Mouse (Mus musculus): ENCODE results near the gene Ltbp1.

The Ltbp1 gene

GRCm38 (mm10) chr17:75245085-75245484, 239.7 kb downstream of the Ltbp1 start:
- DNase-seq: no peak

DNA sequence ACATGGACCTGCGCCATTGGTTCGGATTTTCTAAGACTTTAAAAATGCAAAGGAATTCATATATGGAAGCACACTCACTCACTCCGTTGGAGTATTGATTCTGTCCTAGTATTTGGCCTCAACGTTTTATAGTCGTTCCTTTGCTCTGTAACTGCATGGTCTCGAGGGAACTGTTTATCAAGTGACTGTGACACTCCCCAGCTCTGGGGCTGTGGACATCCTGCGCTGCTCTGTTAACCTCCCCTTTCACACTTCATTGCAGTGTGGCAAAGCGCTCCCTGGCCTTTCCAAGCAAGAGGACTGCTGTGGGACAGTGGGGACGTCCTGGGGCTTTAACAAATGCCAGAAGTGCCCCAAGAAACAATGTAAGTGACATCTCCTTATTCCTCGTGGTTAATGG, 243.3 kb downstream of the Ltbp1 start:
- DNase-seq: no peak

GRCm38 (mm10) chr17:75250571-75250970, 245.2 kb downstream of the Ltbp1 start:
- no peak for DNase-seq

DNA sequence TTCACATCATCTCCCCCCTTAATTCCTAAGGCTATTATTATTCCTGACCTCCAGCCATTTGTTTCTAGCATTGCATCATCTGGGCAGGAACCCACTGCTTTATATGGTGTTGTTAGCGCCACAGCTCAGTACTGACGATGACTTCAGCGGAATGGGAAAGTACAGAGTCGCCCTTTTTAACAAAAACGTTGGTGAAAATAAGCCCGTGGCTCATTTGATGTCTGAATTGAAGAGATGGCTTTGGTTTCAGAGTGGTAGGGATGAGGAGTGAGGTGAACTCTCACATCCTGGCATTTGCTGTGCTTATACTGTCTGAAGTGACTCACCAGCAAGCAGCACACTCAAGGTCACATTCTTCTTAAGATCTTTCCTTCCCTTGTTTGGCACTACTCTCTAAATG, 245.7 kb downstream of the Ltbp1 start:
- DNase-seq: no peak

DNA sequence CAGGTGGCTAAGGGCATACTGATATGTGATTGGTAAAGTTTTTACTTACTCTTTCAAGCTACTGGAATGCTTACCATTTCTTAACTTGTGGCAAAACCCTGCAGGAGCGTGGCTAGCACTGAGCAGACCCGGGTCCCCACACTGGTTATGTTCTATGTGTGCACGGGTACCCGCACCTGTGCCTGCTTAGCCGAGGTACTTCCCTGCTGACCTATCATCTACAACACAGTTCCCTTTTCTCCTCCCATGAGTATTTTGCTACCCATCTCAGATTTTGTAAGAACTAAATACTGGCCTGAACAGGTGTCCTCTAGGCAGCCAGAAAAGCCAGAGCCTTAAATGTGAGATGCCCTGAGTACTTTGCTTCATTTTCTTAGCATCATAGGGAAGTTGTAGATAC, 247.2 kb downstream of the Ltbp1 start:
- no peak for DNase-seq

GRCm38 (mm10) chr17:75254909-75255308, 249.5 kb downstream of the Ltbp1 start:
- no peak for DNase-seq

DNA sequence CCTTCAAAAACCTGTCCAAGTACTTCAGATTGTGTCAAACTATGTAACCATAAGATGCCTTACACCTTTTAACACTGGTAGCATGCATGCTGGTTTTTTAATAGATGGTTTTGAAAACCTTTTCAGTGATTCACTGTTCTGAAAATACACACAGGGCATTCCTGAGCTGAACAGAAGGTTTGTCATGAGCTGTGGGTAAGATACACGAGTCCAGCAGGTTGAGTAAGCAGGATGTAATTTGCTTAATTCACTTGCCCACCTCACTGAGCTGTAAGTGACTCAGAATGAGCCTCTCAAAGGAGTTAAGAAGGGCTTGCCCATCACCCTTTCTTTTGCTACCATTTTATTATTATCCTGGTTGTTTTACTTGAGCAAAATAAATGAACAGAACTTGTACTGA, 250.6 kb downstream of the Ltbp1 start:
- DNase-seq: no peak

DNA sequence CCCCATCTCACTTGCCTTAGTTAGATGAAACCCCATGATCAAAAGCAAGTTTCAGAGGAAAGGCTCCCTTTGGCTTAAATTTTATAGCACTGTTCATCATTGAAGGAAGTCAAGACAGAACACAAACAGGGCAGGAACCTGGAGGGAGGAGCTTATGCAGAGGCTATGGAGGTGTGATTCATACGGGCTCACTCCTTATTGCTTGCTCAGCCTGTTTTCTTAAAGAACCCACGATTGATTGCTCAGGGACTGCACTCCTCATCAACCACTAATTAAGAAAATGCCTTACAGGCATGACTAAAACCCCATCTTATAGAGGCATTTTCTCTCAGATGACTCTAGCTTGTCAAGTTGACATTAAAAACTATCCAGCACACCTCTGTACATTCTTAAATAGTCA, 253.1 kb downstream of the Ltbp1 start:
- DNase-seq: no peak

DNA sequence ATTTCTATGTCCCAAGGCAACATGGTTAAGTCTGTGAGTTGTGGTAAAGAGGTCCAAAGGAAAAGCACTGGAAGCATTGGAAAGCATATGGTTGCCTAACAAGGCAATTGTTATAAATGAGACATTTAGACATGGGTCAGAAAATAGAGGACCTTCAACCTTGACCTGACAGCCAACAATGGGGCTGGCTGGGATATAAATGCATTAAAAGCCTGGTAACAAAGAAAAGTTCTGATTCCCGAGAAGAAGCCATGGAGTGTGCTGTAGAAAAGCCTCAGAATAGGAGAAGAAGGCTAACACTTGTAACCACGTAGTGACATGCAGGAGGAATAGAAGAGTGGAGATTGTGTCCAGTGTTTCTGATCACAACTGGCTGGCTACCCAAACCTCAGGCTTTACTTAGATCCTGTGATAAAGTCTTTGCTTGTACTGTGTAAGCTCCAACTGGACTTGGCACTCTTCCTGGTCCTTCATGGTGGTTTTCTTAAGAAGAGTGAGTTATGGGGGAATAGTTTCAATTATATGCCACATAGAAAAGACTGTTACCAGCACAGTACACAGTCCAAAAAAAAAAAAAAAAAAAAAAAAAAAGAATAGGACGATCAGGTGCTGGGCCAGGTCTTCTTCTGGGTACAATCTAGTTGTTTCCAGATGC, 258.1 kb downstream of the Ltbp1 start:
- DNase-seq: no peak

DNA sequence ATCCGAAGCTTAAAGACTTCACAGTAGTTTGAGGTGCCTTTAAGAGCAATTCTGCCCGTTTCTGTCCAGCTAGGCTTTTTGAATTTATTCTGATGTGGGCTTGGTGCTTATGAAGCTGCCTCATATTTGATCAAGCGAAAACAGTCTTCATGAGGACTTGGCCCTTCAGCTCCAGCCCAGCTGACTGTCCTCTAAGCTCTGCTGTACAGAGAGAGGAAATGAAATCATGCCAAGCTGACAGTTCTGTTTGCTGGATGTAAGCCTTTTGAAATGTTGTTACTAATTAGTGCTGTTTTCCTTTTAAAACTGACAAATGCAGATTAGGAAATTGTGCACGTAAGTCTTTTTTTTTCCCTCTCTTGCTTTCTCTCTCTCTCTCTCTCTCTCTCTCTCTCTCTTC, 263.1 kb downstream of the Ltbp1 start:
- no peak for DNase-seq

GRCm38 (mm10) chr17:75272446-75272845, 267.1 kb downstream of the Ltbp1 start:
- DNase-seq: no peak

GRCm38 (mm10) chr17:75273272-75273671, 267.9 kb downstream of the Ltbp1 start:
- no peak for DNase-seq

GRCm38 (mm10) chr17:75275302-75275701, 269.9 kb downstream of the Ltbp1 start:
- no peak for DNase-seq

DNA sequence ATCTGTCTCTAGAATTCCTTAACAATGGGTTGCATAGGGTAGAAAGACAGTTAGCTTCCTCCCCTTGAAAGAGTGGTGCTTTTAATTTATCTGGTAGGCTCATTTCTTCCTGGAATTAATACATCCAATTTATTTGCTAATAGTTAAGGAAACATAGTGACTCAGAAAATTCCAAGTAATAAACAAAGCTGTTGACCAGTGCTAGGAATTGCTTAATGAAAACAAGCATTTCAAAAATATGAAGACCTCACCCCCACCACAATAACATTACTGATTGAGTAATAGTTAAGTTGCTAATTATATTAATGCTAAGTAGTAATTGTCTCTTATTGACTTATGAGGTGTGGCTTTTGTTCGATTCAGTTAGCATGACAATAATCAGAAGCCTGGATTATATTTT, 272.7 kb downstream of the Ltbp1 start:
- no peak for DNase-seq

- DNase-seq: no peak
These were observed 273.2 kb downstream of the Ltbp1 start for GRCm38 (mm10) chr17:75278561-75278960.

DNA sequence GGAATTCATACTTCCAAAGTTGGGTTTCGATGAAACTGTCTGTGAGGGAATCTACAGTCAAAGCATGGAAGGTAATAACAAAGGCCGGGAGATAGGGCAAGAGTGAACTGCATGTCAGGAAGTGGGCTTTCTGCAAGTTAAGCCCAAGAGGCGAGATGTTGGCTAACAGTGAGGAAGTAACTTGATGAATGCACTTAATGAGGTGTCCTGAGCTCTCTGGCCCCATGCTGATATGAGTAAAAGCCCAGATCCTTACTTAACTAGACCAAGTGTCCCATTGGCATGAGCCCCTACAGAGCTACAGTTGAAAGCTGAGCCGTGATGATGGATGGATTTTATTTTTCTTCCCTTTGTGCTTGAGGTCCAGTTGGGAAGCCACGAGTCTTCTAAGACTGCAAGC, 276.0 kb downstream of the Ltbp1 start:
- no peak for DNase-seq

DNA sequence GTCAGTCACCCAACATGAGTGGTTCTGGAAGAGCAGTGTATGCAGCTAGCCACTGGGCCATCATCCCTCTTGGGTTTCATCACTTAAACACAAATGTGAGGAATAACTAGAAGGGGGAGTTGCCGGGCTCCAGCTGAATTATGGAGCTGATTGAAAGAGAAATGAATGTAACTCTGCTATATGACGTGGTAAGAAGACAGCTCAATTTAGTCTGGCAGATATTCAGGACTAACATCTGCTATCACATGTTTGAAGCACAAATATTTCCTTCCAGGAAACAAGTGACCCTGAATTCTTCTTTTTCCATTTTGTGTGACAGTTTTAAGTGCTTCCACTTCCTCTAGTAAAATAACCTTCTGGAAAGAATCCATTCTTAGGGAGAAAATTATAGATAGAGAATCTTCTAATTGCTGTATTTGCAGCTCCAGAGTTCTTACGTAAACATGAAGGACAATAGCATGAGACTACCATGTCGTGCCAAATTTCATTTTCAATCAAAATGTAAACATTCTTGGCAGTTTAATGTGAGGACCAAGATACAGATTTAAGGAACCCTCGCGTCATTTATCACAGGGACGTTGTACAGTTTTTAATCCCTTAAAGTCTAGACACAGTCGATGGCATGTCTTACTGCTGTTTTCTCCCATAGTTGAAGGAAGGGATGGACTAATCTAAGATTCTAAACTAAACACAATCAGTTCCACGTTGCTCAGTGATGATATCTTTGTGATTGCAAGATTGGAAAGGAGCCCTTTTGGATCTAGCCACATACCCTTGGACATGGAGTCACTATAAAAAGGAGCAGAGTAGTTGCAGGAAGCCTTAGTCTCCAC, 279.7 kb downstream of the Ltbp1 start:
- DNase-seq: no peak

DNA sequence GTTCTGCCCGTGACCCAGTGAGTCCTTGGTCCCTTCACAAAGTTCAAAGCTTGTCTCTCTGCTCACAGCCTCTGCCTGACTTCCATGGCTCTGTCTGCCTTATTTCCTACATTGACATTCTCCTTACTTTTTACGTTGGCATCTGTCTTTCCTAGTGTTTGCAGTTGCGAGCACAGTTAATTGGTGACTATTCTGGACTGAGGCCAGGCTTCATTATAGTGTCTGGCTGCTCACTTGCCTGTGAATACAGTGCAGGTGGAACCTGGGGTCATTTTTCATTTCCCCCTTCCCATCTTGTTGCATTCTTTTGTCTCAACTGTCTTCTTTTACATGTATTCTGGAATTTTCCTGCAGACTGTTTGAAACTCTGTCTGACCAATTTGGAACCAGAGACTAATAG, 287.6 kb downstream of the Ltbp1 start:
- no peak for DNase-seq

DNA sequence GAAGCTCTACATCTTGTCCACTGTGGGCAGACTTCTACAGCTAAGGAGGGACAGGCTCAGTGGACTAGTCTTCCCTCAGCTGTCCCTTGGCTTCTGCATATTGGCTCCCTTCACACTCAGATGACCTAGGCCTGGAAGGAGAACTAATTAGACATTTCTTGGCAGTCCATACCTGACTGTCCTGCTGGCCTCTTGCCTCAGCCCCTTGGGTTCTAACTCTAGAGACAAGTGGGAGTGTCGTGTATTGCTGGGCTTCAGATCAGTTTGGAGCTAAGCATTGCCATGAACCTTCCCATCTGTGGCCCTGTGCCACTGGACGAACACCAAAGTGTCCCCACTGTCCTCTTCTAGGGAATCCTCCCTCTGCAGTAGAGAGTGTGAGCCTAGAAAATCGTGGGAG, 288.4 kb downstream of the Ltbp1 start:
- DNase-seq: no peak

DNA sequence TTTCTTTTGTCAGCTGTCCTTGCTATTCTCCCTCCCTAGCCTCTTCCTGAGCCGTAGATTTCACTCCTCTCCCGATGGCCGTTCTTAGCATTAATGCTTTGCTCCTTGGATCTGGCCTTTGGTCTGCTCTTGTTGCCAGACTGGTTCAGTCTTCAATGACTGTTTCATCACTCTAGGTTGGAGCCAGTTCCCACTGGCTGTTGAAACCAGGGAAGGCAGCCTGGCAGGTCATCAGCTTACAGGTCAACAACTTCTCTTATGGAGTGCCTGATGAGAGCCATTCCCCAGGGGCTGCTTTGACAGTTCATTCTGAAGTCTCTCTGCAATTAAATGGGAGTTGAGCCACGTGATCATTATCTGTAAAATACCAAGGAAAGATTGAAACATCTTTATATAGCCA, 295.5 kb downstream of the Ltbp1 start:
- no peak for DNase-seq

GRCm38 (mm10) chr17:75304807-75305420, 299.5 kb downstream of the Ltbp1 start:
- no peak for DNase-seq

GRCm38 (mm10) chr17:75305714-75306113, 300.3 kb downstream of the Ltbp1 start:
- no peak for DNase-seq

- no peak for DNase-seq
These were observed 302.0 kb downstream of the Ltbp1 start for GRCm38 (mm10) chr17:75307070-75308011.
